Mouse (Mus musculus) c-Kit-negative CD71-positive TER-119-positive erythroid progenitor cells, embryonic 14.5 days (primary cell): ENCODE results near the gene Usp24.

Experiments
- DNase-seq: peaks from one replicate; pipeline ENCODE4 v3.0.0-alpha.2; 2013; ENCODE audit warnings: low read depth, low spot score

Gene Usp24

DNA sequence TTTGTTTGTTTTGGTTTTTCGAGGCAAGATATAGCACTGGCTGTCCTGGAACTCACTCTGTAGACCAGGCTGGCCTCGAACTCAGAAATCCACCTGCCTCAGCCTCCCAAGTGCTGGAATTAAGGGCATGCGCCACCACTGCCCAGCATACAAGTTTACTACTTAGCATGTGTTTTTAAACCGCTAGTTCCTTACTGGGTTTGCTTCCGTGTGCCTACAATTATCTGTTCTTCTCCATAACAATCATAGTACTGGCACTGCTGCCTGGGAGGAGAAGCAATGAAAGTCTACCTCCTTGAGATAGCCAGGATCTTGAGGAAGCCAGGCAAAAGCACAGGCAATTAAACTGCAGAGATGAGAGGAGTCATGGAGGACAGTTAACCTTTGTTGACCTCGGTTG, 112.6 kb downstream of the Usp24 start:
- no peak for DNase-seq

DNA sequence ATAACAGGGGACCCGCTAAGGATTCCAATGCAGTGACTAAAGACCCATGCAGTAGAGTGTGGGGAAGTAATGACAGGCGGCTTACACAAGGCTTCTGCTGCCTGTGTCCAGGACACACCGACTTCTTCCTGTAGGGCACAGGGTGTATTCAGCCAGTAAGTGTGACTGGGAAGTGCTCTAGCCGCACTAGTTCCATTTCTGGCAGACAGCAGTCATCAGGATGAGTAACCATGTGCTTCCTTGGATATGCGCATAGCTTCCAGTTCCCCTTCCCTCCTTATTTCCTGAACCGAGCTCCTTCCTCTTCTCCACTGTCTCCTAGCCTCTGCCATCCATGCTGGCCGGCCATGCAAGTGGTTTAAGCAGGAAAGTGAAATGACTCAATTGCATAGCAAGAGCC, 113.1 kb downstream of the Usp24 start:
- DNase-seq, result no peak

DNA sequence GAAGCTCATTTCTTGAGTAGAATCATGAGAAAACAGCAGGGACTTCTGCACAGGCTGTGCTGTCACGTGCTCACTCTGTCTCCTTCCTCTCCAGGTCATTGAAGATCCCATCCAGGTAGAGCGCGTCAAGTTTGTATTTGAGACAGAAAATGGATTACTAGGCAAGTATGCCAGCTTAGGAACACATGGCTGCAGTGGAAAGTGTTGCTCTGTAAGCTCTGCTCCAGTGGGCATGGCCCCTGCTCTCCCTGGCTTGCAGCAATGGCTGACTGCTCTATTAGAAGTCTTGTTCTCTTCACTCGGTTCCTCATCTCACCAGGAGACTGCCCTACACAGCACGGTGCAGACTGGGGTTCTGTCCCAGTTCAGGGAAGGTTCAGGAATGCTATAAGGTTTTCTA, 114.4 kb downstream of the Usp24 start:
- DNase-seq, result no peak

DNA sequence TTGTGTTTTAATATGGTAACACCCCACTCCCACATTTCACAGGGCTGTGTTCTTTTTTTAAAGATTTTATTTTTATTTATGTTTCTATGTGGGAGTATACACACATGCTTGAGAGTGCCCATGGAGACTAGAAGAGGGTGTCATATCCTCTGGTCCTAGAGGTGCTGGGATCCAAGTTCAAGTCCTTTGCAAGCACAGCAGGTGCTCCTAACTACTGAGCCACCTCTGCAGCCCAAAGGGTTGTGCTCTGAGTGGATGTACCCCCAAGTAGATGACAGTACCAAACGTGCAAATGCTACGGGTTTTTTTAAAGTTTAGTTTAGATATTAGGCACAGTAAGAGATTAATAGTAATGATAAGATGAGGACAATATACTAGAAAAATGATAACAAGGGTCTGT, 119.4 kb downstream of the Usp24 start:
- no peak for DNase-seq

DNA sequence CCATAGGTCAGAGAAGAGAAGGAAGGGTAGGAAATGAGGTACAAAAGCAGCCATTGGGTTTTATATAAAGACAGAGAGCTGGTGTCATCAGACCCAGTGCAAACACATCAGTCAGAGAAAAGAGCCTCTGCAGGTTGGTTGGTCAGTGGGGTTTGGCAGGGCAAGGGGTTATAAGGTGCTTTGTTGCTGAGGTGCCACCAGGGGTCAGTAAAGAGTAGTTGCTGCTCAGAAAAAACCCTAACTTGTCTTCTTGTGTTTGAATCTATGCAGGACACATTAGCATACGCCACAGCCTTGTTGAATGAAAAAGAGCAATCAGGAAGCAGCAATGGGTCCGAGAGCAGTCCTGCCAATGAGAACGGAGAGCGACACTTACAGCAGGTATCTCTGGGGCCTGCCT, 120.5 kb downstream of the Usp24 start:
- DNase-seq, result peak; percentile 13

GRCm38 (mm10) chr4:106437207-106437606, 121.2 kb downstream of the Usp24 start:
- DNase-seq, result no peak

GRCm38 (mm10) chr4:106438763-106439162, 122.8 kb downstream of the Usp24 start:
- DNase-seq, result no peak

DNA sequence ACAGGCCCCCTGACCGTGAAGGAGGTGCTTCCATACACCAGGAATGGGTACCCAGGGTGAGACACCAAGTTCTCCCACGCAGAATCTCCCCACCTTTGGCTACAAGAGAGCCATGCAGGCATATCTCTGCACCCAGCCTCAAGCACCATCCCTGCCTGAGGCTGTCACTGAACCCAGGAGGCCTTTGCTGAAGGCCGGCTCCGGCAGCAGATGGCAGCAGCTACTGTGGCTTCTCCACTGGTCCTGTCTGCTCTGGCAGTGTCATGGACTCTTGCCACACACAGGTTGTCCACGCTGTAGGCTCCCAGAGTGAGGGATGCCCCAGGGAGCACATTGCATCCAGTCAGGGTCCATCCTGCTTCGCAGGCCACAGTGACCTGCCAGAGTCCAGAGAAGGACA, 127.2 kb downstream of the Usp24 start:
- no peak for DNase-seq

DNA sequence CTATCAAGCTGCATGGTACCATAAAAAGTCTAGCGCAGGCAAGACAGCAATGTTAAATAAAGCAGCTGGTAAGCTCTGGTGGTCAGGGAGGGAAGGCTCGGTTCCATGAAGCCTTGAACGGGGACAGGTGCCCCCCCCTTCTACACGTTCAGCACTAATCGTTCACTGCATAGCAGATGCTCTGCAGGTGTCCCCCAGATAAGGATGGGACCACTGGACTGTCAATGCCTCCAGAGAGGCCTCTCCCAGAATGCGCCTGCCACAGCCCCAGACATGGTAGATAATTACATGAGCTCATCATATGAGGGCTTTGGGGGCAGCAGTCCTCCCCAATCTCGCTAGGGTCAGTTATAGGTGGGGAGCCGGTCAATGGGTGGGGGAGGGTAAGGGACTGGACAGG, 133.3 kb downstream of the Usp24 start:
- no peak for DNase-seq

DNA sequence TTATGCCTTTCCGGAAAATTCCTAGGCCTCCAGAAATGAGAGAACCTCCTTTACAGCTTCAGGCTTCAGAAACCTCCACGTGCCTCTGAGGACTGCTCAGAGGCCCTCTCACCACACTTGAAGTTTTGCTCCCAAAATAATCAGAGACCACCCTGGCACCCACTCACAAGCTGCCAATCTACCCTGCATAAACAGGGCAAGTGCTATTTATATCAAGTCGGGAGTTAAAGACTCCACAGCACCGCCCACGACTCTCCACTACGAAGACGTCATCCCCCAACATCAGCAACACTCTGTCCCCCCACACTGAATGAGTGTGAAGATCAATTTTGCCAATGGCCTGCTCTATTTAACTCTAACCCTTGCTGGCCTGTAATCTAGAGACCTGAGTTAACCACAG, 136.4 kb downstream of the Usp24 start:
- no peak for DNase-seq

DNA sequence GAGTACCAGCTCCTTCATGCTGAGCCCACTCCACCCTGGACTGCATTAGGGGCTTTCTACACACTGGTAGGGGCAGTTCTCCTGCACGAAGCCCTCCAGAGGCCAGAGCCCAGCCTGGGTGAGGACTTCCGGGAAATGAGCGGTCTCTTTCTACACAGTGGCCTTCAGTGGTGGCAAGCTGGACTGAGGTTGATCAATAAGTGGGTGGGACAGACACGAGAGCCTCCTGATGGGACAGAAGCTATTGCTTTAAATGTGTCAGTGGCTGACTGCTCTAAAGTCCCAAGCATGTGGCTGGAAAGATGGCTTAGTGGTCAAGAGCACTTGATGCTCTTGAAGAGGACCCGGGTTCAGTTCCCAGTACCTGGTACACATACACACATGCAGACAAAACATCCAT, 137.1 kb downstream of the Usp24 start:
- no peak for DNase-seq

GRCm38 (mm10) chr4:106453516-106453915, 137.5 kb downstream of the Usp24 start:
- no peak for DNase-seq

DNA sequence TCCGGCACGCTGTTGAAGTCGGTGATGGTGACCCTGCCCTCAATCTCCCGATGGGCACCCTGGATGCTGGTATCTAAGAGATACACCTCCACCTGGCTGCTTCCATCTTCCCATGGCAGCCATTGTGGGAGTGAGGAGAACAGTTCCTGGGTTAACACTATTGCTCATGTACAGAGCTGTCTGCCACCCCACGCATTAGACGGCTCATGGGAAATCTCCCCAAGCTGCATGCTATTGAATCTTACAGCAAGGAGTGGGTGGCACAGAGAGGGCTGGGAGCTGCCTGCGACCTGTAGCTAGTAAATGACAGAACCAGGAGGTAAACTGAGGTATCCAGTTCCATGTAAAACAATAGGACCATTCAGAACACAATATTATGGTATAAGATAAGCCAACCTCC, 138.5 kb downstream of the Usp24 start:
- no peak for DNase-seq

- no peak for DNase-seq
These were observed 146.0 kb downstream of the Usp24 start for GRCm38 (mm10) chr4:106462016-106462415.

- DNase-seq, result no peak
These were observed 146.5 kb downstream of the Usp24 start for GRCm38 (mm10) chr4:106462524-106462923.

DNA sequence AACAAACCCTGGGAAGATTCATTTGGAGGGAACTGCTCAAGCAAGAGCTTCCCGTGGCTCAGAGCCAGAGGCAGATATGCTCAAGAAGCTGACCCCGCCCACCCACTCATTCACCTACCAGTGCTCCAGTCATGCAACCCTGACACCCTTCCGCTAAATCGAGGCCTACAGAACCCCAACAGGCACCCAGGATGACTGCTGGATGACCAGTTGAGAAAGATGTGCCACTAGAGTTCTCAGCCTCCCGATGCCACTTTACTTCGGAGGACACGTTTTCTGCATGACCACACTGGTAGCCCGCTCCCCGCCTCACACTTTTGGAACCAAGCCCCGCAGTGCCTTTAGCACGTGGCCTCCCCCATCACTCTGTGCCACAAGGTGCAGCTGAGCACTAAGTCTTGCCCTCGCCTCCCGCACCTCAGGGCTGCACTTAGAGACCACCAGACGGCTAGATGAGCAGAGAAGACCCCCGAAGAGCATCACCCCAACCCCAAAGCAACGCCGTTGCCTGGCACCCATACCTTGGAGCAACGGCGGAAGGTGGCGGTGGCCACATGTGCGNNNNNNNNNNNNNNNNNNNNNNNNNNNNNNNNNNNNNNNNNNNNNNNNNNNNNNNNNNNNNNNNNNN, 147.3 kb downstream of the Usp24 start:
- no peak for DNase-seq

DNA sequence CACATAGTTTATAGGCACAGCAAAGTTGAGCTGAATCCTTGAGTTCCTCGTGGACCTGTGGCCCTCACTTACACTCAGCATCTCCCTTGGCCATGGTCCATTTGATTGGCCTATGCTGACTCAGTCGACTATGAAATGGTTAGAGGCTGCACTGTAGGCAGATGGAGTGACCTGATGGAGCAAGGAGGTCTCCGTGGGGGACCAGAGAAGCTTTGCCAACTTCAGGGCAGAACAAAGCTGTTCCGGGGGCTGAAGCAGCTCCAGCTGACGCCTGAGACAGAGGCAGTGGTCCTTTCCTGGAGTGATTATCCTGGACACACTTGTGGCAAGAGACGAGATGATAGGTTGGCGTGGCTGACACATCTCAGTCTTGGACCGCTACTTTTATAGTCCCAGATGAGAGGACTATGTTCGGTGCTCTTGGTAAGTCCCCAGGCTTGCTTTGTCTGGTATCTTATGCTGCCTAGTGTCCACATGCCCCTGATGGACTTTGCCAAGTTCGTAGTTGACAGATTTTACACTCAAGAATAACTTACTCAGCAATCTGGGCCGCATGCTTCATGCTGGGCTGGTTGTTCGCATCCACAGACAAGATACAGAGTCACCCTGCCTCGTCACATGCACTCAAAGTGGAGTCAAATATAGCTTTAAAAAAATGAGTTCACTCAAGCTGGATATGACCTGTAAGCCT, 151.6 kb downstream of the Usp24 start:
- no peak for DNase-seq

DNA sequence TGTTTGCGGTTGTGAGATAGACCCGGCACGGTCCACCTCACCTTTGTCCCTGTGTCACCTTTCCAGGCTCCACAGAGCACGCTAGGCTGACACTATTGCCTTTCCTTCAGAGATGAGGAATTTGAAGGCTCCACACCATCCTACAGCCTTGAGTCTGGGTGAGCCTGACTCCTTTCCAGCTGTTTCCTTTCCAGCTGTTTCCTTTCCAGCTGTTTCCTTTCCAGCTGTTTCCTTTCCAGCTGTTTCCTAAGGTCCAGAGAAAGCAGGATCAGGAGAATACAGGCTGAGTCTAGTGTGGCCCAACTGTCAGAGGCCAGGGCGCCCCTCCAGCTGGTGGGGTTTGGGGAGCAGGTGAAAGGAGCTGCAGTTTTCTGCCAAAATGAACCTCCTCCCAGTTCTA, 154.9 kb downstream of the Usp24 start:
- DNase-seq, result no peak

GRCm38 (mm10) chr4:106472335-106472734, 156.3 kb downstream of the Usp24 start:
- DNase-seq, result no peak

DNA sequence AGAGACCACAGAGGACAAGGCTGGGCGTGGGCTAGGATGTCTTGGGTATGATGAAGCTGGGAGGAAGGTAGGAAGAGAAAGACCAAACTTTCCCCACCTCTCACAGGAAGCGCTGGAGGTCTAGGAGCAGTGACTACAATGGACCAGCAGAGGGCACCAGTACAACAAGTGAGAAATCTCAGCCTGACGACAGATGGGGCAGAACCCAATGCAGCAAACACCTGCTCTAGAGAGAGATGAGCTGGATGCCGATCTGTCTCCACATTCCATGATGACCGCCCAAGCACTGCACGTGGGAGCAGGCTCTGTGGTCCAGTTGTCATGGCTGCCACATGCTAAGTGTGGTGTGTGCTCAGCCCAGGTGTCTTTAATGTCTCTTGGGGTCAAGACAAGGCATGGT, 158.2 kb downstream of the Usp24 start:
- DNase-seq, result peak; percentile 20

GRCm38 (mm10) chr4:106480545-106480944, 164.5 kb downstream of the Usp24 start:
- DNase-seq, result no peak

DNA sequence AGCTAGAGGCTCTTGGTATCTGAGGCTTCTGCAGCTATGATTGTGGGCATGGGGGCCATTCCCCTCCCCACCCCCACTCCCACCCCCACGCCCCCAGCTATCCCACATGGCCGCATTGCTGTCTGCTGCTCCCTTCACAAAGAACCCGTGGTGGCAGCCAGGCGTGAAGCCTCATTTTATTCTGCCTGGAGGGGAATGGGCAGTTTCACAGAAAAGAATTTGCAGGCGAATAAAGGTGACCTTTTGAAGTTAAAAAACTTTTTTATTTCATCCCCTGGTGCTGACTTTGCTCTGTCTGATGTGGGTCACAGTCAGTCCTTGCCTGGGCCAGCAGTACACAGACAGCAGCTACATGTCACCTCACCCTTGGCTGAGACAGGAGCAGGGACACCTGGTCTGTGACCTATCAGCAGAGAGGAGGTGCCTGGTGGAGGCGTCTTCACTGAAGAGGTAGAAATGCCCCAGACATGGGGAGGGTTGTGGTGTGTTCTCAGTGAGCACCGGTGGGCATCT, 167.3 kb downstream of the Usp24 start:
- DNase-seq, result no peak

DNA sequence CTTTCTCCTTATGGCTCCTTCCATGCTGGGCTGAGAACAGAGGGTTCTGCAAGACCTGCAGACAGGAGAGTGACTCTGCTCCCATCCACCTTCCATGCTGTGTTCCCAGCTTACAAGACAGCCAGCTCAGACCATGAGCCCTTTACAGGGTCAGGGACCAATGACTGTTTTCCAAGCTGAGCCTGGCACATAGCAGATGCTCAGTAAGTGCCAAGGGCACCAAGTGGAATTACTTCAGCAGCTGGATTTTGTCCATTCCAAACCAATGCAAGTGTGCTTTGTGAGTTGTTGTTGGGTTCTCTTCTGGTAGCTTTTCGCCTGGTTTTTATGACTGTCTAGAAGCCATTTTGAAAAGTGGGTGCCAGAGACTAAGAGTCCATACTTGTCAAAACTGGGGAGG, 167.8 kb downstream of the Usp24 start:
- no peak for DNase-seq

DNA sequence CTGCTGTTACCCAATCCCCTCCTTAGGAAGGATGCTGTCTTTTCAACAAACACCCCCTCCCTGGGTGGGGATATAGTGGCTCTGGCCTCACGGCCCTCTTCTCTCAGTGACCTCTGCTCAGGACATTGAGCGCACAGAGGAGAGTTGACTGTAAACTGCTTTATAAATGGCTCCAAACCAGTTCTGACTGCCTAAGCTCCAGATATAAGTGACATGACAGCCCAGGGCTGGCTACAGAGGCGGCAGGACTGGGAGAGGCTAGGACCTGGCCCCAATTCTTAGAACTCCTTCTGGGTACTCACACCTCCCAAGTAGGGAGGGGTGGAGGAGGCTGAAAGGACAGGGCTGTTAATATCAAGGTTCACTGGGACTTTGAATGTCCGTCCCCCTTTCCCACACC, 174.6 kb downstream of the Usp24 start:
- no peak for DNase-seq
